Mouse (Mus musculus): ENCODE data around the gene Stpg1. TPM values are rescaled to one million over a fixed set of nuclear protein-coding genes. Genes with fewer than 3 reads are reported as not detected.

The Stpg1 gene
- polyA plus RNA-seq, 1 experiment from 2014 or later, result 0.37 TPM

- H3K4me3 ChIP-seq, result peak overlapping the region; percentile 66
- peaks cover 21% of the 10 kb centered on the region for H3K4me1 ChIP-seq
- ATAC-seq (ENCODE audit: borderline replicate concordance, extremely low read depth, low FRiP score, low TSS enrichment), result no peak
- H3K4me2 ChIP-seq, result peak overlapping the region; percentile 88
- peak overlapping the region; percentile 42 for H3K9ac ChIP-seq
- H3K9me3 ChIP-seq, result no peaks in the 10 kb centered on the region
- peaks cover 3% of the 10 kb centered on the region; the same call in 1 of the 2 replicates for H3K36me3 ChIP-seq
- H3K27me3 ChIP-seq, result no peaks in the 10 kb centered on the region
- H3K27ac ChIP-seq, result peak overlapping the region; percentile 74
- WGBS, result 1% methylated on average over 33 of the region's 33 CpGs
These were observed 684 bp upstream of the Stpg1 start for GRCm38 (mm10) chr4:135493691-135494520.

- peaks cover 21% of the 10 kb centered on the region for H3K4me1 ChIP-seq
- H3K9ac ChIP-seq, result 0 out of 2 replicates have a peak overlapping the region, but pooled peaks have one; percentile 52
- no peaks in the 10 kb centered on the region for H3K27me3 ChIP-seq
- peak overlapping the region; percentile 84 for H3K27ac ChIP-seq
- no peak for ATAC-seq (ENCODE audit: borderline replicate concordance, extremely low read depth, low FRiP score, low TSS enrichment)
- 12% methylated on average over 9 of the region's 9 CpGs for WGBS
- no peaks in the 10 kb centered on the region for H3K36me3 ChIP-seq
- peak overlapping the region; percentile 66 for H3K4me3 ChIP-seq
- H3K9me3 ChIP-seq, result no peaks in the 10 kb centered on the region
- peak overlapping the region; percentile 88 for H3K4me2 ChIP-seq
These were observed 804 bp downstream of the Stpg1 start for GRCm38 (mm10) chr4:135495397-135495791.

GRCm38 (mm10) chr4:135495810-135496209 is 1.2 kb downstream of the Stpg1 start:
- Histone ChIP-seq H3K4me1 (peaks cover 21% of the 10 kb centered on the region), H3K4me2 (peak overlapping the region; percentile 88), H3K27ac (no peak overlapping the region), H3K4me3 (peak overlapping the region; percentile 66; the same call in 1 of the 2 replicates), H3K27me3 (no peaks in the 10 kb centered on the region), H3K36me3 (no peaks in the 10 kb centered on the region), H3K9me3 (no peaks in the 10 kb centered on the region), H3K9ac (no peak overlapping the region)
- WGBS, result 19% methylated on average over 18 of the region's 18 CpGs
- no peak for ATAC-seq (ENCODE audit: borderline replicate concordance, extremely low read depth, low FRiP score, low TSS enrichment)

- Histone ChIP-seq H3K4me1 (peaks cover 21% of the 10 kb centered on the region), H3K4me2 (no peak overlapping the region), H3K9me3 (no peaks in the 10 kb centered on the region), H3K27ac (no peak overlapping the region), H3K27me3 (no peaks in the 10 kb centered on the region), H3K36me3 (no peaks in the 10 kb centered on the region), H3K9ac (no peak overlapping the region), H3K4me3 (no peak overlapping the region)
- WGBS, result 65% methylated on average over 6 of the region's 6 CpGs
- no peak for ATAC-seq (ENCODE audit: borderline replicate concordance, extremely low read depth, low FRiP score, low TSS enrichment)
These were observed 3.5 kb downstream of the Stpg1 start for GRCm38 (mm10) chr4:135498136-135498535.

- Histone ChIP-seq H3K4me2 (no peak overlapping the region), H3K4me3 (no peak overlapping the region), H3K9ac (no peak overlapping the region), H3K27ac (no peak overlapping the region), H3K4me1 (peaks cover 10% of the 10 kb centered on the region), H3K9me3 (no peaks in the 10 kb centered on the region), H3K27me3 (no peaks in the 10 kb centered on the region), H3K36me3 (no peaks in the 10 kb centered on the region)
- WGBS, result 81% methylated on average over 3 of the region's 3 CpGs
- no peak for ATAC-seq (ENCODE audit: borderline replicate concordance, extremely low read depth, low FRiP score, low TSS enrichment)
These were observed 5.2 kb downstream of the Stpg1 start for GRCm38 (mm10) chr4:135499831-135500230.

GRCm38 (mm10) chr4:135501587-135501986 is 7.0 kb downstream of the Stpg1 start:
- ATAC-seq (ENCODE audit: borderline replicate concordance, extremely low read depth, low FRiP score, low TSS enrichment), result no peak
- no peak overlapping the region for H3K4me3 ChIP-seq
- H3K9me3 ChIP-seq, result no peaks in the 10 kb centered on the region
- H3K9ac ChIP-seq, result no peak overlapping the region
- H3K27me3 ChIP-seq, result no peaks in the 10 kb centered on the region
- H3K4me2 ChIP-seq, result no peak overlapping the region
- no peaks in the 10 kb centered on the region for H3K36me3 ChIP-seq
- WGBS, result 41% methylated on average over 4 of the region's 4 CpGs
- no peaks in the 10 kb centered on the region for H3K4me1 ChIP-seq
- no peak overlapping the region for H3K27ac ChIP-seq

- no peaks in the 10 kb centered on the region for H3K27me3 ChIP-seq
- H3K4me1 ChIP-seq, result peaks cover 8% of the 10 kb centered on the region; the same call in 1 of the 2 replicates
- no peaks in the 10 kb centered on the region for H3K36me3 ChIP-seq
- H3K4me2 ChIP-seq, result no peak overlapping the region
- no peak overlapping the region for H3K9ac ChIP-seq
- H3K9me3 ChIP-seq, result no peaks in the 10 kb centered on the region
- WGBS, result 74% methylated on average over 11 of the region's 11 CpGs
- ATAC-seq (ENCODE audit: borderline replicate concordance, extremely low read depth, low FRiP score, low TSS enrichment), result no peak
- H3K27ac ChIP-seq, result no peak overlapping the region
- H3K4me3 ChIP-seq, result no peak overlapping the region
These were observed 11.2 kb downstream of the Stpg1 start for GRCm38 (mm10) chr4:135505794-135506193.

- WGBS, result 9% methylated on average over 22 of the region's 22 CpGs
- Histone ChIP-seq H3K27ac (no peak overlapping the region), H3K9ac (no peak overlapping the region), H3K36me3 (no peaks in the 10 kb centered on the region), H3K27me3 (no peaks in the 10 kb centered on the region), H3K4me2 (peak overlapping the region; percentile 53), H3K4me3 (peak overlapping the region; percentile 12), H3K4me1 (peaks cover 8% of the 10 kb centered on the region; the same call in 1 of the 2 replicates), H3K9me3 (no peaks in the 10 kb centered on the region)
- ATAC-seq (ENCODE audit: borderline replicate concordance, extremely low read depth, low FRiP score, low TSS enrichment), result no peak
These were observed 13.2 kb downstream of the Stpg1 start for GRCm38 (mm10) chr4:135507547-135508350.

GRCm38 (mm10) chr4:135508419-135509039 is 13.9 kb downstream of the Stpg1 start:
- Histone ChIP-seq H3K4me1 (peaks cover 8% of the 10 kb centered on the region; the same call in 1 of the 2 replicates), H3K9me3 (no peaks in the 10 kb centered on the region), H3K36me3 (no peaks in the 10 kb centered on the region), H3K4me3 (no peak overlapping the region), H3K4me2 (peak overlapping the region; percentile 36), H3K27ac (no peak overlapping the region), H3K27me3 (no peaks in the 10 kb centered on the region), H3K9ac (no peak overlapping the region)
- no peak; the same call in 1 of the 2 replicates for ATAC-seq (ENCODE audit: borderline replicate concordance, extremely low read depth, low FRiP score, low TSS enrichment)
- WGBS, result 11% methylated on average over 13 of the region's 13 CpGs

- Histone ChIP-seq H3K27me3 (no peaks in the 10 kb centered on the region), H3K36me3 (no peaks in the 10 kb centered on the region), H3K4me1 (peaks cover 8% of the 10 kb centered on the region; the same call in 1 of the 2 replicates), H3K27ac (no peak overlapping the region), H3K4me3 (no peak overlapping the region), H3K9me3 (no peaks in the 10 kb centered on the region), H3K9ac (no peak overlapping the region), H3K4me2 (no peak overlapping the region)
- ATAC-seq (ENCODE audit: borderline replicate concordance, extremely low read depth, low FRiP score, low TSS enrichment), result no peak
- 54% methylated on average over 12 of the region's 12 CpGs for WGBS
These were observed 14.9 kb downstream of the Stpg1 start for GRCm38 (mm10) chr4:135509515-135509914.

- H3K4me3 ChIP-seq, result no peak overlapping the region
- no peak overlapping the region for H3K27ac ChIP-seq
- H3K27me3 ChIP-seq, result no peaks in the 10 kb centered on the region
- 84% methylated on average over 7 of the region's 7 CpGs for WGBS
- 0 out of 2 replicates have a peak, but pooled peaks cover 8% of the 10 kb centered on the region for H3K4me1 ChIP-seq
- no peak for ATAC-seq (ENCODE audit: borderline replicate concordance, extremely low read depth, low FRiP score, low TSS enrichment)
- no peaks in the 10 kb centered on the region for H3K9me3 ChIP-seq
- no peaks in the 10 kb centered on the region for H3K36me3 ChIP-seq
- H3K9ac ChIP-seq, result no peak overlapping the region
- H3K4me2 ChIP-seq, result no peak overlapping the region
These were observed 19.3 kb downstream of the Stpg1 start for GRCm38 (mm10) chr4:135513865-135514264.
